Mouse (Mus musculus) stomach, postnatal 0 days (tissue): ENCODE data around the gene Guk1.

ENCODE experiments used
- CTCF ChIP-seq: IDR thresholded peaks from 2 replicates; pipeline ENCODE4 v1.5.1; 2016; ENCODE audit warnings: antibody characterized with exemption, low read depth, mild to moderate bottlenecking, moderate library complexity
- EP300 ChIP-seq: optimal IDR thresholded peaks from 2 replicates; pipeline ENCODE3; 2016; ENCODE audit warnings: antibody characterized with exemption

DNA sequence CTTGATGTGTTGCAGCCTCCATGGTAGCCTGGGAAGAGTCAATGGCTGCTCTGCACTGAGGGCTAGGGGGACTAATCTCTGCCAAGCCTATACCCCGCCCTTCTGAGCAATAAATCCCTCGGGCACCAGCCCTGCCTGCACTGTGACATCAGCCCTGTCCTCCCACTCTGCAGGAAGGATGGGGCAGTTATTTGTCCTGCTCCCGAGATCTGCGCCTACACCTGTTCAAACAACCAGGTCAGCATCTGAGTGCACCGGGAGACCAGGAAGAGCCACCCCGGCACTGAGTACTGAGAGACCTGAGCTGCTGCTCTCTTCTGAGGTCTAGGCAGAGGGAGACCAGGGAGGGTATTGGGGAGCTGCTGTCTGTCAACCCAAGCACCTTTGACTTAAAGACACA, 4.3 kb downstream of the Guk1 start:
- no peak for TF ChIP-seq CTCF
- TF ChIP-seq EP300, result no peak
